Mouse (Mus musculus) embryonic facial prominence, embryonic 14.5 days (tissue): ENCODE measurements at regions not wholly inside any gene's neighbourhood (a gene's known extent, or its start where the extent isn't known, plus 50 kb on each side); places are given as distances from the start of the nearest gene placed in this dataset.

ENCODE experiments used
- ATAC-seq: fragments of 200-750 bp; cut with Nextera tagmentation; 2 replicates; pipeline ENCODE4 v1.8.0; 2017; ENCODE audit warnings: low read depth, moderate number of reproducible peaks, moderate TSS enrichment
- DNase-seq: peaks from one replicate; pipeline ENCODE4 v3.0.0-alpha.2; 2015; ENCODE audit warnings: low spot score
- H3K27ac ChIP-seq: fragments of 300-500 bp; sonication (generic); replicated peaks from 2 replicates; pipeline ENCODE4 v1.5.1; 2014; ENCODE audit warnings: low read depth, mild to moderate bottlenecking, low read length, moderate library complexity
- H3K27me3 ChIP-seq: fragments of 300-500 bp; sonication (generic); replicated peaks from 2 replicates; pipeline ENCODE4 v1.6.1; 2014; ENCODE audit warnings: low read length; ENCODE audit not compliant: control insufficient read depth, insufficient read depth
- H3K36me3 ChIP-seq: fragments of 300-500 bp; sonication (generic); 2 replicates; pipeline ENCODE4 v1.6.1; 2014; ENCODE audit warnings: low read length, mixed read lengths; ENCODE audit not compliant: control insufficient read depth, insufficient read depth
- H3K4me1 ChIP-seq: fragments of 300-500 bp; sonication (generic); 2 replicates; pipeline ENCODE4 v1.6.1; 2014; ENCODE audit warnings: antibody characterized with exemption, low read length; ENCODE audit not compliant: control insufficient read depth, insufficient read depth
- H3K4me2 ChIP-seq: fragments of 300-500 bp; sonication (generic); 2 replicates; pipeline ENCODE4 v1.6.1; 2014; ENCODE audit warnings: low read depth, mild to moderate bottlenecking, low read length, moderate library complexity, mixed read lengths
- H3K4me3 ChIP-seq: fragments of 300-500 bp; sonication (generic); 2 replicates; pipeline ENCODE4 v1.5.1; 2014; ENCODE audit warnings: low read depth, mild to moderate bottlenecking, low read length
- H3K9ac ChIP-seq: fragments of 300-500 bp; sonication (generic); 2 replicates; pipeline ENCODE4 v1.6.1; 2014; ENCODE audit warnings: low read depth, mild to moderate bottlenecking, low read length, moderate library complexity, mixed read lengths
- H3K9me3 ChIP-seq: fragments of 300-500 bp; sonication (generic); 2 replicates; pipeline ENCODE4 v1.6.1; 2016; ENCODE audit warnings: low read length; ENCODE audit not compliant: control insufficient read depth
- WGBS: fragments of 180-500 bp; shearing (Covaris S2); extraction: QIAGEN DNeasy Blood & Tissue Kit; methylation state at CpG from one replicate; pipeline ENCODE4 v1.1.7; 2014; 5-methylcytosine and 5-hydroxymethylcytosine counted together

DNA sequence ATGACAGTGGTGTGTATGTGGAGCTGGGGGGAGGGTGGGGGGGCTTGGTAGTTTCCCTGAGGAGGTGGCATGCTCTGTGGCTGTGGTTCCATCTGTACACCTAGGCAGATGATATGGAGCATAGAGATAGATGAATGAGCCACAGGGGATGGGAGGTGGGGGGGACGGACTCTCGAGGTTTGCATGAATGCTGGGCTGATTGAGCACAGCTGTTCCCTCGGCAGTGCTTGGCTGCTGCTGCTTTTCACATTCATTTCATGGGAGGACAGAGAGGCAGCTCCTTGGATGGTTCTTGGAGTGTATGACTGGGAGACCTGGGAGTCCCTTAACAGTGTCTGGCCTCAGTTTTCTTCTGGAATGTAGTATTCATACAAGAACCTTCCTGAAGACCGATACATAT is 184.5 kb downstream of the Zfp36l1 start:
- Histone ChIP-seq H3K4me2 (no peak overlapping the region), H3K4me1 (peaks cover 74% of the 10 kb centered on the region), H3K36me3 (no peaks in the 10 kb centered on the region), H3K27ac (peak overlapping the region; percentile 96), H3K4me3 (no peak overlapping the region), H3K9me3 (no peaks in the 10 kb centered on the region), H3K9ac (no peak overlapping the region), H3K27me3 (no peaks in the 10 kb centered on the region)
- DNase-seq = peak; percentile 89
- peak; percentile 35 for ATAC-seq
- 33% methylated on average over 4 of the region's 4 CpGs for WGBS

DNA sequence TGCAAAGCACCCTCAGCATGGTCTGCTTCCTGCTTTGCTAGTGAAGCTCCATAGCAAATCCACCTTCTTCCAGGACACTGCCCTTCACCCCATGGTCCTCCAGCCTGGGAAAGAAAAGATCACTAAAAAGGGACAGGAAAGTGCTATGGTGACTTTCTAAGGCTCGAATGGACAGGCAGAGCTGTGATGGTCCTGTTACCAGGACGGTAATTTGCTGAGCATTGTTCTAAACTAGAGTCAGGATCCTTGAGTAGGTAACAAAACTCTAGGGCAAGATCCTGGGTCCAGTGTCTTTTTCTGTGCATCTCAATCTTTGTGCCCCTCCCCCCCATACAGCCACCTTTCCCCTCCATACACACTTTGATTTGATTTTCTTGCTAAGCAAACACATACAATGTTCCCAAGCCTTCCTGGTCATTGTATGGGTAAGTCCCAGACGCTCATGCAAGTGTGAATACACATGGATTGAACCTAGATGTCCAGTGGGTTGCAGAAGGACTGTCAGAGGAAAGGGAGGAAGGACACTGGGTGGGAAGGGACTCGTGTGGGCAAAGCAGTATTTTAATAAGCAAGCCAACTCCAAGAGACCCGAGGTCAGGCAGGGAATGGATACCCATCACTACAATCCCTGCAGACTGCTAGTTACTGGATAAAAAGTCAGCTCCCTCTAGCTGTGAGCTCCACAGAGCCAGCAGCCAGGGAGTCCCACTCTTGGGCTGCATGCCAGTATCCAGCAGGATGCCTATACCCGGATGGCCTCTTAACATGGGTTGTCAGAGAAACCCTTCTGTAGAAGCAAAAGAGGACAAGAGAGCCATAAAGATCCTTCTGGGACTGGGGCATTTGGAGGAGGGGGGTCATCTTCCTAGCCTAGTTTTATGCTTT is 186.9 kb downstream of the Zfp36l1 start:
- Histone ChIP-seq H3K36me3 (no peaks in the 10 kb centered on the region), H3K4me2 (peak overlapping the region; percentile 40), H3K27ac (peak overlapping the region; percentile 96), H3K27me3 (no peaks in the 10 kb centered on the region), H3K4me3 (no peak overlapping the region), H3K4me1 (peaks cover 68% of the 10 kb centered on the region), H3K9me3 (no peaks in the 10 kb centered on the region), H3K9ac (peak overlapping the region; percentile 46; the same call in 1 of the 2 replicates)
- WGBS = 16% methylated on average over 6 of the region's 6 CpGs
- no peak for ATAC-seq
- peak; percentile 89 for DNase-seq

DNA sequence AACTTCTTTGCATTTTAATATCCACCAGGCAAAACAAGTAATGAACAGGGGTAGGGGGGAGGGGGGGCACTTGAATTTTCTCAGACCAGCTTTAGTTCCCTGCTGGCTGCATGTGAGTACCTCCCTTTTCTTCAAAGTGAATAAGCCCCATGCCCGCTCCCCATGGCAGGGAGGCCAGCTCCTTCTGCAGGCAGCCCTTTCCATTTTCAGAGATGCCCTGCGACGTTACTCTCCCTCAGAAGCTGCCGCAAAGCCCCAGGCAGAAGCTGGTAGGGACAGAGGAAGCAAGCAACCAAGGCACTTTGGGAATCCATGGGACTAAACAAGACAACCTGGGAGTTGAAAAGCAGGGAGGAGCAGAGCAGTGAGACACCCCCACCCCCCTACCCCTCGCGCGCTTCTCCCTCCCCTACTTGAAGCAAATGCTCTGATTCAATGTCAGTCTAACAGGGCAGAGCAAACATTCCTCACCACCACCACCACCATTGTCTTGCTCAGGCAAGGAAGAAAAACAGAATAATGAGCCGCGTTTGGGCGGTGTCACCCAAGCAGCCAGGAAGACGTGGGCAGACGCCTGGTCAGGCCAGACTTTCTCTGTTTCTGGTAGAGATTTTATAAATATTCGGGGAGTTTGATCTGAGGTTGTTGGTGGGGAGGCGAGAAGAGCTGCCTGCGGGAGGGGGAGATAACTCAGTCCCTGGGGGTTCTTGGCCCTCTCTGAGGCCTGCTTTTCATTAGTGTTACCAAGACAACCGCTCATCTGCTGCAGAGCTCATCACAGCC is 187.7 kb downstream of the Zfp36l1 start:
- Histone ChIP-seq H3K9me3 (no peaks in the 10 kb centered on the region), H3K27me3 (no peaks in the 10 kb centered on the region), H3K36me3 (no peaks in the 10 kb centered on the region), H3K9ac (peak overlapping the region; percentile 46), H3K27ac (peak overlapping the region; percentile 96), H3K4me1 (peaks cover 67% of the 10 kb centered on the region), H3K4me3 (peak overlapping the region; percentile 2; the same call in 1 of the 2 replicates), H3K4me2 (peak overlapping the region; percentile 40)
- 6% methylated on average over 16 of the region's 16 CpGs for WGBS
- ATAC-seq (peak; percentile 79), DNase-seq (peak; percentile 94)

DNA sequence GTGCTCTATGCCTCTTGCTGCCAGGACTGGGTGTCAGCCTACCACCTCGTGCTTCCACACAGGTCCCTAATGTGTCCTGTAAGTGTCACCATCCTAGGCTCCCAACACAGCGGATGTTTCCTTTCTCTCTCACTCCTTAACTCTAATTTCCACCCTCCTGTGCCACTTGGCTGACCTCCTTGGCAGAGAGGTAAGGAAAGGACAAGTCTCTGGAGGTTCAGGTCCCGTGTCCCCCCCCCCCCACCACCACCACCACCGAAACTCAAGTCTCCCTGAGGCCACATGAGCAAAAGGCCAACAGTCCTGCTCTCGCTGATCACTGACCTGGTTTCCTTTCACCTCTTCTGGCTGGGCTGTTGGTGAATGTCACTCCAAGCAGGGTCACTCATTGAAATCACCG is 189.0 kb downstream of the Zfp36l1 start:
- H3K9me3 ChIP-seq = no peaks in the 10 kb centered on the region
- H3K36me3 ChIP-seq = no peaks in the 10 kb centered on the region
- peak overlapping the region; percentile 96 for H3K27ac ChIP-seq
- ATAC-seq = no peak
- WGBS = 81% methylated on average over 5 of the region's 6 CpGs
- peaks cover 55% of the 10 kb centered on the region for H3K4me1 ChIP-seq
- no peak for DNase-seq
- no peak overlapping the region for H3K9ac ChIP-seq
- no peak overlapping the region for H3K4me3 ChIP-seq
- H3K27me3 ChIP-seq = no peaks in the 10 kb centered on the region
- H3K4me2 ChIP-seq = no peak overlapping the region

DNA sequence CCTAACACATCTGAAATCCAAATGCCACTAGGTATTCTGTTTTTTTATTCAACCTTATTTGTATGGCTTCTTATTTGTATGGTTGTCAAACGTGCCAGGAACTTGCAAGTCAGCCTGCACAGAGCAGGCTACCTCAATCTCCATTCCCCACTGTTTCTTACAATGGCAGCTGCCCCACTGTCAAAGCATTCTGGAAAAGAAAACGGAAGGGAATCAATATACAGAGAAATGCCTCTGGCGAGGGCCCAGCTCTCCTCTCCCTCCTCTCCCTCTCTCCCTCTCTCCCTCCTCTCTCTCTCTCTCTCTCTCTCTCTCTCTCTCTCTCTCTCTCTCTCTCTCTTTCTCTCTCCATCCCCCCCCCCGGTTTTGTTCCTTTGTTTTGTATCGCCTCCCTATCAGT is 191.0 kb downstream of the Zfp36l1 start:
- Histone ChIP-seq H3K9me3 (no peaks in the 10 kb centered on the region), H3K36me3 (no peaks in the 10 kb centered on the region), H3K4me3 (no peak overlapping the region), H3K27ac (peak overlapping the region; percentile 4; the same call in 1 of the 2 replicates), H3K4me2 (no peak overlapping the region), H3K4me1 (peaks cover 41% of the 10 kb centered on the region), H3K9ac (no peak overlapping the region), H3K27me3 (no peaks in the 10 kb centered on the region)
- 45% methylated on average over 5 of the region's 5 CpGs for WGBS
- no peak for DNase-seq
- ATAC-seq = no peak

DNA sequence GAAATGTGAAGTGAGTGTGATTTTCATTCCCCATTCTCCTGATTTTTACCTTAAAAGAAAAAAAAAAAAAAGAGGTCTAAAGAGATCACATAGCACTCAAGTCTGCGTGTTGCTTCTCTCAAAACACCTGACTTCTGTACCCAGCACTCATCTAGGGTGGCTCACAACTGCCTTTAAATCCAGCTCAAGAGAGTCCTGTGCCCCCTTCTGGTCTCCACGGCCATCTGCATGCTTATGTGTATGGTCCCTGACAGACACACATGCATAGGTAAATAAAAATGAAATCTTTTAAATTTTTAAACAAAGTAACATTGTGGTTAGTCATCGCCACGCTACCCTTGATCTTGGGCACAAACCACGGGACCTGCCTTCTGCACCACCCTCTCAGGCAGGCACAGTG is 193.8 kb downstream of the Zfp36l1 start:
- Histone ChIP-seq H3K9me3 (no peaks in the 10 kb centered on the region), H3K4me1 (peaks cover 14% of the 10 kb centered on the region), H3K27me3 (no peaks in the 10 kb centered on the region), H3K36me3 (no peaks in the 10 kb centered on the region), H3K27ac (no peak overlapping the region), H3K9ac (no peak overlapping the region), H3K4me2 (no peak overlapping the region), H3K4me3 (no peak overlapping the region)
- 89% methylated on average over 5 of the region's 5 CpGs for WGBS
- DNase-seq = no peak
- no peak for ATAC-seq

DNA sequence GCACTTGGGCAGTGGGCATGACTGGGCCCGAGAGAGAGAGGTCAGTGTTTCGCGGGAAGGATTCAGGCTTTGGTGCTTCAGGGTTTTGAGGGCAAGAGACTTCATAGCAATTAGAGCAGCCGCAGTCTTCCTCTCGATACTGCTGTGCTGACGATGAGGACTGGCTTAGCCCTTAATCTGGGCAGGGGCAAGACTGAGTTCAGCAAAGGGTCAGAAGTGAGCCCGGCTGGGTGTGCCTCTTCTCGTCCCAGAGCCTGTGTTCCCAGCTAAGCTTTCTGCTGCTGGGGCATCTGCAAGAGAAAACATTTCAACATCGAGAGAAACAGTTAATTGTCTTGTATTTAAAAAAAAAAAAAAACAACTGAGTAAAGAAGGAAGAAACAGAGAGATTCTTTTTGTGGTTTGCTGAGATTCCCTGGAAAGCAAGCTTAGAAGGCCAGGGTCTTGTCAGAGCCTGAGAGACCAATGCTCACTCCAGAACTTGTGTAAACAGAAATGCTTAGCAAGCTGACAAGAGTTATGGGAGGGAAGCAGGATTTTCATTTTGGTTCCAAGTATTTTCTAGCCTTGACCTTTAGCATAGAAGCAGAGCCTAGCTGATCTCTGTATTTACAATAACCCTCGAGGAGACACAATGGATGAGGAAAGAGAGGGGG is 195.1 kb downstream of the Zfp36l1 start:
- no peak overlapping the region for H3K4me3 ChIP-seq
- ATAC-seq (0 out of 2 replicates have a peak, but pooled peaks have one; percentile 65), DNase-seq (no peak)
- H3K27me3 ChIP-seq = no peaks in the 10 kb centered on the region
- no peak overlapping the region for H3K9ac ChIP-seq
- peak overlapping the region; percentile 53 for H3K27ac ChIP-seq
- H3K9me3 ChIP-seq = no peaks in the 10 kb centered on the region
- peaks cover 13% of the 10 kb centered on the region for H3K4me1 ChIP-seq
- no peak overlapping the region for H3K4me2 ChIP-seq
- 33% methylated on average over 10 of the region's 10 CpGs for WGBS
- no peaks in the 10 kb centered on the region for H3K36me3 ChIP-seq

DNA sequence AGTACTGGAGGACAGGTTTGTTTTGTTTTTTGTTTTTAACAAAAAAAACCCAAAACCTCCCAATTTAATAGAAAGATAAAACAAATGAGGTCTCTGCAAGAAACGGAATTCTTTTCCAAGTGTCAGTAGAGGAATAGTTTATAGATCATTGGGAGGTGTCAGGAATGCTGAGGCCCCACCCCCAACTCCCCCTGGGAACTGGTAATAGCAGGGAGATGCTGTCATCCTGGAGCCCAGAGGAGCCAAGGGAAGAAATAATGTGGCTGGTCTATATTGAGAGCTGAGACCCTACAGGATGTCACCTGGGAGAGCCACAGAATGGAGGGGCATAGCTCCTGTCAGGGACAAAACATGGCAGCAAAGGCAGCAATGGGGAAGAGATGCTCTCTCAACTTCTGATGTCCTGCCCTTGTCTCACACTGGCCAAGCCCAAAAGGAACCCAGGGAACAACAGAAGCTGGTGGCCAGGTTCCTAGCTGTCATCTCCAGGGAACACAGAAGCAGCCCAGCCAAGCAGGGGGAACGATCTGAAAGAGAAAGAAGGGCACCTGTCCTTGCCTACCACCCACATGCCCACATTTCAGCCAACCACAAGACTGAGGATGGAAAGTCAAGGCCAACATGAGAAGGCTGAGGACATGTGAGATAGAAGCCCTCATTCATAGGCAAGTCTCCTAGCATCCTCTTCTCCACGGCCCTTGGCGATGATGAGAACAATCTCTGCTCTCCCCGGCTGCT is 195.7 kb downstream of the Zfp36l1 start:
- ATAC-seq (no peak), DNase-seq (no peak)
- Histone ChIP-seq H3K27ac (peak overlapping the region; percentile 53), H3K4me2 (no peak overlapping the region), H3K4me1 (peaks cover 14% of the 10 kb centered on the region), H3K36me3 (no peaks in the 10 kb centered on the region), H3K27me3 (no peaks in the 10 kb centered on the region), H3K4me3 (no peak overlapping the region), H3K9me3 (no peaks in the 10 kb centered on the region), H3K9ac (no peak overlapping the region)
- 80% methylated on average over 5 of the region's 5 CpGs for WGBS
